Mouse (Mus musculus) midbrain, embryonic 13.5 days (tissue): ENCODE results near the gene 1700016D06Rik. TPM values are rescaled to one million over a fixed set of nuclear protein-coding genes. Genes with fewer than 3 reads are reported as not detected.

Experiments
- ATAC-seq: fragments of 200-750 bp; cut with Nextera tagmentation; 2 replicates; pipeline ENCODE4 v1.8.0; 2017; ENCODE audit warnings: mild to moderate bottlenecking, moderate TSS enrichment, moderate library complexity
- H3K27ac ChIP-seq: fragments of 300-500 bp; sonication (generic); 2 replicates; pipeline ENCODE4 v1.5.1; 2015; ENCODE audit warnings: inconsistent platforms, mild to moderate bottlenecking, moderate library complexity
- H3K27me3 ChIP-seq: fragments of 300-500 bp; sonication (generic); 2 replicates; pipeline ENCODE4 v1.6.1; 2015; ENCODE audit warnings: mild to moderate bottlenecking, inconsistent platforms
- H3K36me3 ChIP-seq: fragments of 300-500 bp; sonication (generic); 2 replicates; pipeline ENCODE4 v1.6.1; 2015; ENCODE audit warnings: mild to moderate bottlenecking, inconsistent platforms
- H3K4me1 ChIP-seq: fragments of 300-500 bp; sonication (generic); replicated peaks from 2 replicates; pipeline ENCODE4 v1.6.1; 2015; ENCODE audit warnings: inconsistent platforms
- H3K4me2 ChIP-seq: fragments of 300-500 bp; sonication (generic); replicated peaks from 2 replicates; pipeline ENCODE4 v1.6.1; 2015; ENCODE audit warnings: moderate library complexity, mild to moderate bottlenecking, inconsistent platforms
- H3K4me3 ChIP-seq: fragments of 300-500 bp; sonication (generic); replicated peaks from 2 replicates; pipeline ENCODE4 v1.5.1; 2015; ENCODE audit warnings: mild to moderate bottlenecking, inconsistent platforms
- H3K9ac ChIP-seq: fragments of 300-500 bp; sonication (generic); replicated peaks from 2 replicates; pipeline ENCODE4 v1.6.1; 2015; ENCODE audit warnings: mild to moderate bottlenecking, inconsistent platforms
- H3K9me3 ChIP-seq: fragments of 300-500 bp; sonication (generic); 2 replicates; pipeline ENCODE4 v1.6.1; 2016; ENCODE audit warnings: mild to moderate bottlenecking, inconsistent platforms
- WGBS: fragments of 180-500 bp; shearing (Covaris S2); methylation state at CpG from one replicate; pipeline ENCODE4 v1.1.7; 2015; 5-methylcytosine and 5-hydroxymethylcytosine counted together
- polyA plus RNA-seq: library from polyadenylated mRNA; unstranded; fragments of >200 nt; fragmentation: Nextera tagmentation; extraction: Ambion mirVana; gene quantifications from 2 replicates; pipeline ENCODE4 v1.2.1, GENCODE M21; 2015

Gene 1700016D06Rik
- 0.12 TPM in 1 of 2 replicates, not detected in the other for polyA plus RNA-seq

DNA sequence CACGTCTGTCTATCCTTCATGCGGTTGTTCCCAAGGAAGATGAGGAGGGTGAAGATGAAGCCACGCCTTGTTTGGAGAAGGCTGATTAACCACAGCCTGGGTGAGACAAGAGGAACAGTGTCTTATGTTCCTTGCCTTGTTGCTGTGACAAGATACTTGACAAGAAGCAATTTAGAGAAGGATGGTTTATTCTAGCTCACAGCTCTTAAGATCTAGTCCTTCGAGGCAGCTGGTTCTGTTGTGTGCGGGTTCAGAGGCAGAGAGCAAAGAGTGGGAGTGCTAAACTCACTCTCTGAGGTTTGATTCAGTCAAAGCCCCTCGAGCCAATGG lies at the start of gene 1700016D06Rik:
Gene 1700016D06Rik, minus strand, starts transcription at position 31 of the 330 bp plus-strand sequence.
- Histone ChIP-seq H3K27me3 (peaks cover 8% of the 10 kb centered on the region), H3K27ac (no peak within 1 kb of the TSS), H3K36me3 (no peaks in the 10 kb centered on the region), H3K4me2 (peak within 1 kb of the TSS; percentile 51), H3K4me3 (peak within 1 kb of the TSS; percentile 20), H3K9ac (peak within 1 kb of the TSS; percentile 59), H3K4me1 (peaks cover 4% of the 10 kb centered on the region; the same call in 1 of the 2 replicates), H3K9me3 (no peaks in the 10 kb centered on the region)
- ATAC-seq, result no peak
- 63% methylated on average over 6 of the region's 6 CpGs for WGBS

DNA sequence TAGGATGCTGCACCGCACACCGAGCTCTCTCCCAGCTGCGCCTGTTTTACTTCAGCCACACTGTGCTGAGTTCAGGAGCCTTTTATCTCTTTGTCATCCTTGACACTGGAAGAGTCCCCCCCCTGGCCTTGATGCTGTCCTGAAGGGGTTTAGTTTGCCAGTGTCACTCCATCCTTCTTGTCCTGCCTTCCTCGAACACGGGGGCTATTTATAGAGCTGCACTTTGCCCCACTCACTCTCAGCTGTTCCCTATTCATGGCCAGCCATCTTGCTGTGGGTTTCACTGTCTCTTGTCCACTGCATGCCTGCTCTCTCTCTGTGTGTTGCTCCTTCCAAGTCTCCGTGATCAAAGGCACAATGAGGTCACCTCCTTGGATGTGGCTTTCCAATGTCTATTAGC lies 48.6 kb upstream of the 1700016D06Rik start:
- H3K27me3 ChIP-seq, result no peaks in the 10 kb centered on the region
- WGBS, result 74% methylated on average over 6 of the region's 6 CpGs
- H3K9ac ChIP-seq, result no peak overlapping the region
- H3K4me3 ChIP-seq, result no peak overlapping the region
- no peak overlapping the region for H3K4me2 ChIP-seq
- H3K27ac ChIP-seq, result no peak overlapping the region
- H3K4me1 ChIP-seq, result 0 out of 2 replicates have a peak, but pooled peaks cover 7% of the 10 kb centered on the region
- H3K9me3 ChIP-seq, result no peaks in the 10 kb centered on the region
- ATAC-seq, result no peak
- H3K36me3 ChIP-seq, result no peaks in the 10 kb centered on the region

DNA sequence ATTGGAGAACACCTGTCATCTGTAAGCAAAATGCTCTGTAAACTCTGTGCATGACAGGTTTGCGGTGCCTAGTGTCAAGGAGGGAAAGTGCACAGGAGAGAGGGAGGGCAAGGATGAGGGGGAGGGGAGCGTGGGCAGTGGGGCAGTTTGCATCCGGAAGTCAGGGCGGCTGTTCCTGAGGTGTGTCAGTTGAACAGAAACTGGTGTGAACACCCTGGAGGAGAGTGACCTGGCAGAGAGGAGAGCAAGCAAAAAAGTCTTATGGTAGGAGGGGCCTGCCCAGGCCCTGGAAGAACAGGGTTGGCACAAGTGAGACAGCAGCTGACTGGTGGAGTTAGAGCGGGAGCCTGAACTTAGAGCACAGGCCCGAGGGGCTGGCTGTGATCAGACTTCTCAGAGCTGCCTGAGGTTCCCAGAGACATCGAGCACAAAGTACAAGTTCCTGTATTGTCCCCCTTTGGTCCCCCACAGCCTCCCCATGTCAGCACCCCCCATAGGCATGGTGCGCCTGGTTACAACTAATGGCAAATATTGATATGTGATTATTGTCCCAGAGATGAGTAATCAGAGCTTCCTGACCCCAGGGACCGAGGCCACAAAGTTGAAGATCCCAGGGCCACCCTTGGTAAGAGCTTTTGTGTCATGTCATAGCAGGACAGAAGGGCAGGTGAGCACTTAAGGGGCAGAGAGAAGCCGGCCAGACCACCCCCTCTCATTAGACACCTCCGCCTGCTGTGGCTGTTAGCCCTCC lies 46.2 kb upstream of the 1700016D06Rik start:
- ATAC-seq, result no peak
- Histone ChIP-seq H3K27ac (no peak overlapping the region), H3K27me3 (no peaks in the 10 kb centered on the region), H3K4me2 (no peak overlapping the region), H3K4me3 (no peak overlapping the region), H3K36me3 (no peaks in the 10 kb centered on the region), H3K9me3 (no peaks in the 10 kb centered on the region), H3K9ac (no peak overlapping the region), H3K4me1 (0 out of 2 replicates have a peak, but pooled peaks cover 6% of the 10 kb centered on the region)
- 91% methylated on average over 11 of the region's 11 CpGs for WGBS

DNA sequence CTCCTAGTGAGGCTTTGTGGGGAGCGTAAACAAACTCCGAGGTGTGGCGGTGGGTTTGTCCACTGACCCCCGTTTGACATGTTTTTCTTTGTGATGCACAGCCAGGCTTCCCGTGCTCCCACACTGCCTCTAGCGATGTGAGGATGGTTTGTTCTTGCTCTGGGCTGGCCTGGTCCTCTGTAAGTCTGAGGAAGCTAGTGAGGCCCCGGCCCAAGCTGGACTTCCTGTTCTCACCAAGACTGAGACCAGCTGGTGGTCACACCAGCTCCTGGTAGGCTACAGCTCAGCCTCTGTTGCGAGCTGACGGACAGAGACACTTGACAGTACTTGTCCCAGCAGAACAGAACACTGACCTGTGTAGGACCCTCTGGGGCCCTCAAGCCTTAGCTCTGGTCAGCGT lies 42.7 kb upstream of the 1700016D06Rik start:
- Histone ChIP-seq H3K27me3 (no peaks in the 10 kb centered on the region), H3K27ac (no peak overlapping the region), H3K4me2 (no peak overlapping the region), H3K4me1 (0 out of 2 replicates have a peak, but pooled peaks cover 6% of the 10 kb centered on the region), H3K4me3 (no peak overlapping the region), H3K9me3 (no peaks in the 10 kb centered on the region), H3K36me3 (peaks cover 22% of the 10 kb centered on the region), H3K9ac (no peak overlapping the region)
- 87% methylated on average over 10 of the region's 10 CpGs for WGBS
- ATAC-seq, result no peak

DNA sequence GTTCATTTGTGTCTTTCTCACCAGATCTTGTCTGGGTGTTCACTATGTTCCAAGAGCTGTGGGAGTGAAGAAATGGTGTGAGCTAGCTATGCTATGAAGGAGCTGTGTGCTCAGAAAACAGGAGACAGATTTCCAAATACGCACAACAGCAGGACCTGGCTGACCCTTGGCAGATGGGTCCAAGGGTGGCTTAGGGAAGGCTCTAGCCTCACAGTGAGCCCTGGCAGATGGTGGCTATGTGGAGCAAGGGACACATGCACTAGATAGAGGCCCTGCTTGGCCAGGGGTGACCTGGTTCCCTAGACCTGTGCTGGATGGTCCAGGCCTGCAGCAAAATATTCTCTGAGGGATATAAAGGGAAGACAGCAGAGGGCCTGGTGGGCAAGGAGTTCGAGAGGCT lies 40.0 kb upstream of the 1700016D06Rik start:
- Histone ChIP-seq H3K27ac (no peak overlapping the region), H3K4me2 (no peak overlapping the region), H3K4me1 (0 out of 2 replicates have a peak, but pooled peaks cover 6% of the 10 kb centered on the region), H3K4me3 (no peak overlapping the region), H3K36me3 (peaks cover 46% of the 10 kb centered on the region), H3K27me3 (no peaks in the 10 kb centered on the region), H3K9me3 (no peaks in the 10 kb centered on the region), H3K9ac (no peak overlapping the region)
- 76% methylated on average over 2 of the region's 2 CpGs for WGBS
- no peak for ATAC-seq

DNA sequence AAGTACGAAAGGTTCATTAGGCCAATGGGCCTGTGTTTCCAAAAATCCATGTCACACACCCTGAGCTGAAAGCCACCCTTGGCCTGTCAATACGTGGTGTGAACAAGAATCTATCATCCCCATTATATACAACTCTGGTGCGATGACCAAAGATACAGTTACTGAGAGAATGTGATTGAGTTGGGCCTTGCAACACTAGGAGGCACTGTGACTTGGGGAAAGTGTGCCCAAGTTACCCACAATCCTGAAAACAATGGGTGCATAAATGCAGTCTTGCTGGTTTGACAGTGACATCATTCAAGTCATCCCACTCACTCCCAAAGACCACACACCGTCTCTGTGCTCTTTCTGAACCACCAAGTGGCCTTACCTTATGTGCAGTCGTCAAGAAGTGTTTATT lies 38.2 kb upstream of the 1700016D06Rik start:
- 91% methylated on average over 5 of the region's 5 CpGs for WGBS

DNA sequence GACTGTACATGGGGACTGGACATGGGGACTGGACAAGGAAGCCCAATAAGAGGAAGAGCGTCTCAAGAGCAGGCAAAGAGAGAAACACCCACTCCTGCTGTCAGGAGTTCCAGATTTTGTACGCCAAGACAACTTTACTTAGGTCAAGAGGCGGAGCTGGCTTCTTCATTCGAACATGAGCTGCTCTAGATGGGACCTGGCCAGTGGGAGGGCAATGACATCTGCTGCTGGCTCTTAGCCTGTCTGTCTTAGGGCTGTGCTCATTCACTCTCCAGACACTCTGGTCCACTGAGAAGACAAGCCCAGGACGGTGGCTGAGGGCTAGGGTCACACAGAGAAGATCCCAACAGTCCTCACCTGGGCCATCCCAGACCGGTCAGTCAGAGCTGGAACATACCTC lies 36.2 kb upstream of the 1700016D06Rik start:
- H3K27ac ChIP-seq, result no peak overlapping the region
- no peak overlapping the region for H3K4me3 ChIP-seq
- no peaks in the 10 kb centered on the region for H3K27me3 ChIP-seq
- H3K4me2 ChIP-seq, result no peak overlapping the region
- H3K9me3 ChIP-seq, result no peaks in the 10 kb centered on the region
- WGBS, result 87% methylated on average over 6 of the region's 6 CpGs
- no peak overlapping the region for H3K9ac ChIP-seq
- ATAC-seq, result 0 out of 2 replicates have a peak, but pooled peaks have one; percentile 25
- H3K4me1 ChIP-seq, result 0 out of 2 replicates have a peak, but pooled peaks cover 11% of the 10 kb centered on the region
- H3K36me3 ChIP-seq, result peaks cover 59% of the 10 kb centered on the region

More for the DNA sequence above, 38.2 kb upstream of the 1700016D06Rik start:
- Histone ChIP-seq H3K27ac (no peak overlapping the region), H3K9me3 (no peaks in the 10 kb centered on the region), H3K4me1 (0 out of 2 replicates have a peak, but pooled peaks cover 10% of the 10 kb centered on the region), H3K9ac (no peak overlapping the region), H3K4me3 (no peak overlapping the region), H3K36me3 (peaks cover 52% of the 10 kb centered on the region), H3K4me2 (no peak overlapping the region), H3K27me3 (no peaks in the 10 kb centered on the region)
- no peak for ATAC-seq

DNA sequence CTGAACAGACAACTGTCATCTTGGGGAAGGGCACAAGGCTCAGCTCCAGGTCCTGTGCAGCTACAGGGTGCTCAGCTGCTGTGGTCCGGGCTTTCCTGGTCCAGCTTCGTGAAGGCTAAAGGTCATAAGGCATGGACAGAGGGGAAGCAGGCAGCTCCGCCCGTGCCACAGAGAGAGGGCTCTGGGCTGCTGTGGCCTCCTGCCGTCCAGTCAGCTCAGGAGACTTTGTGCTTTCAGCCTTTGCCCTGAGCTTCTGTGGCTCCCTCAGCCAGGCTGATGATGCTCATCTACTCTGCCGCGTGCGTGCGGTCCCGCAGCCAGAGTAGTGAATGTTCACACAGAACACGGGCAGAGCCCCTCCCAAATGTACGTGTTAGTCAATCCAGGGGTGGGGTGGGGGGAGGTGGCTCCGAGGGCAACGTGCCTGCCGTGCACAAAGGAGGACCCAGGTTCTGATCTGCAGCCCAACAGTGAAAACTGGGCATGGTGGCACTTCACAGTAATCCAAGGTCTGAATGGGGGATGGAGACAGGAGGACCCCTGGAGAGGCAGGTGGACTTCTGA lies 34.9 kb upstream of the 1700016D06Rik start:
- ATAC-seq, result 0 out of 2 replicates have a peak, but pooled peaks have one; percentile 38
- Histone ChIP-seq H3K4me3 (no peak overlapping the region), H3K4me1 (peaks cover 19% of the 10 kb centered on the region), H3K9ac (no peak overlapping the region), H3K4me2 (no peak overlapping the region), H3K9me3 (no peaks in the 10 kb centered on the region), H3K27me3 (no peaks in the 10 kb centered on the region), H3K27ac (no peak overlapping the region), H3K36me3 (peaks cover 58% of the 10 kb centered on the region)
- WGBS, result 88% methylated on average over 15 of the region's 15 CpGs

DNA sequence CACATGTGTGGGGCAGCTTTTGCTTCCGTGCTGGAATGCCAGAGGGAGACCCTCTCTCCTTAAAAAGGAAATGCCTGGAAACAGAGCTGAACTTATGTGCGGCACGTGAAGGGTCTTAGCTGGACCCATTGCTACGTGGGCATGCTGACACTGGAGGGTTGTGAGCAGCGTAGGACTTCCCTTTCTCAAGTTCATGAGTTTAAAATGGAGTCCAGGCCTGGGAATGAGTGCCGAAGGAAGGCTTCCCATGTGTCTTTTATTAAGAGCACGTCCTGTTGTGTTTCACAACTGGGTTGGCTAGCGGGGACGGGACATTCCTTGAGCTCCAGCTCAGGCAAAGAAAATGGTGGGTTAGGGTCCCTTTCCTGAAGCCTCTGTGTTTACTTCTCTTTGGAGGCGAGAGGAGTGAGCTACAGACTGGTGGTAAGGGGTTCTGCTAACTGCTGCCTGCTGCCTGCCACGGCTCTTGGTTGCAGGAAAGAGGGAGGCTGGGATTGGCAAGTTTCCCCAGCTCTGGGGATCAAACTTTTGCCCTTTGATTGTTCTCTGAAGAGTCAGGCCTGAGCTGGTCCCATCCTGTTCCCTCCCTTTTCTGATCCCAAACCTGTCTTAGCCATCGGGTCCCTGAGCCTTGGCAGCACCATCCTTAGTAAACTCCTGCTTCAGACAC lies 29.5 kb upstream of the 1700016D06Rik start:
- Histone ChIP-seq H3K9ac (peak overlapping the region; percentile 95; the same call in 1 of the 2 replicates), H3K4me1 (peaks cover 41% of the 10 kb centered on the region)
- WGBS, result 72% methylated on average over 12 of the region's 12 CpGs

DNA sequence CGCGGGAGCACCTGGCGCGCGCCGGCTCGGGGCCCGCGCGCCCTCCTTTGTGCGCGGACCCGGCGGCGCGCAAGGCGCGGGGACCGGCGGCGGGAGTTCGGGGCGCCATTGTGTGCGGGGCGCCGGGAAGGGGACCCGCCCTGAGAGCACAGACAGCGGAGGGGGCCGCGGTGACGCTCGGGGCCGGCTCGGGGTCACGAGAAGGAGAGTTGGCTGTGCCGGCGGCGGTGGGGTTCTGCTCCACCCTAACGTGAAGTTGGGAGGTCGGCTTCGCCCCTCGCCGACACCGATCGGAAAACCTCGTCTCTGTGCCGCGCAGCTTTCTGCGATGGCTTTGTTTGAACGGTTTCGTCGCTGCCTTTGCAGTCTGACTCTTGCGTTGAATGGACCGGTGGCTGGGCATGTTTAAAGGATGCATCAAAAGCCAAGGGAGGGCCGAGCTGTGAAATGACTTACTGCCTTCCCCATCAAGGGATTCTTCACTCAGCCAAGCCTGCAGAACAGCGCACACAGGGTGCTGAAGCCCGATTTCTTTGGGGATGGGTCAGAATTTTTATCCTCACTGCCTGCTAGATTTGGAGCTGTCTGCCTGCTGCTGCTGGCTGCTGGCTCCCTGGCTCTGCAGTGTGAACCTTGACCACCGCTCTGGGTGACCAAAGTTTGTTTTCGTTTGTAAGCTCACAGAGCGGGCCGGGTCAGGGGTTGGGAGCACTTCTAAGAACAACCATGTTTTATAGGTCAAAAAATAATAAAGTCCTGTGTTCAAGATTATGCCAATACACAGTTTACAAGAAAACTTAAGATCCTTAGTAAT lies 27.8 kb upstream of the 1700016D06Rik start:
- H3K4me2 ChIP-seq, result peak overlapping the region; percentile 83
- H3K4me1 ChIP-seq, result peaks cover 36% of the 10 kb centered on the region
- H3K36me3 ChIP-seq, result 0 out of 2 replicates have a peak, but pooled peaks cover 4% of the 10 kb centered on the region
- peak overlapping the region; percentile 100 for H3K27ac ChIP-seq
- peak; percentile 32 for ATAC-seq
- H3K9ac ChIP-seq, result peak overlapping the region; percentile 95
- peaks cover 19% of the 10 kb centered on the region for H3K27me3 ChIP-seq
- under 1% methylated on average over 51 of the region's 61 CpGs for WGBS
- no peaks in the 10 kb centered on the region for H3K9me3 ChIP-seq
- H3K4me3 ChIP-seq, result peak overlapping the region; percentile 73

More for the DNA sequence above, 29.5 kb upstream of the 1700016D06Rik start:
- ATAC-seq, result no peak
- H3K9me3 ChIP-seq, result no peaks in the 10 kb centered on the region
- peaks cover 14% of the 10 kb centered on the region for H3K36me3 ChIP-seq
- H3K4me3 ChIP-seq, result peak overlapping the region; percentile 73
- no peak overlapping the region for H3K27ac ChIP-seq
- peaks cover 9% of the 10 kb centered on the region for H3K27me3 ChIP-seq
- peak overlapping the region; percentile 83 for H3K4me2 ChIP-seq
